Mouse (Mus musculus) liver, embryonic 12.5 days (tissue): ENCODE measurements around the gene Asb15. TPM values are rescaled to one million over a fixed set of nuclear protein-coding genes. Genes with fewer than 3 reads are reported as not detected.

Source experiments
- ATAC-seq: fragments of 200-750 bp; cut with Nextera tagmentation; 2 replicates; pipeline ENCODE4 v1.8.0; 2017; ENCODE audit warnings: moderate number of reproducible peaks, mild to moderate bottlenecking, moderate library complexity
- H3K27ac ChIP-seq: fragments of 300-500 bp; sonication (generic); 2 replicates; pipeline ENCODE4 v1.5.1; 2016; ENCODE audit warnings: mild to moderate bottlenecking
- H3K27me3 ChIP-seq: fragments of 300-500 bp; sonication (generic); replicated peaks from 2 replicates; pipeline ENCODE4 v1.6.1; 2016; ENCODE audit warnings: mild to moderate bottlenecking, moderate library complexity
- H3K36me3 ChIP-seq: fragments of 300-500 bp; sonication (generic); 2 replicates; pipeline ENCODE4 v1.6.1; 2016; ENCODE audit warnings: mild to moderate bottlenecking, moderate library complexity
- H3K4me1 ChIP-seq: fragments of 300-500 bp; sonication (generic); 2 replicates; pipeline ENCODE4 v1.6.1; 2016
- H3K4me2 ChIP-seq: fragments of 300-500 bp; sonication (generic); 2 replicates; pipeline ENCODE4 v1.6.1; 2016; ENCODE audit warnings: mild to moderate bottlenecking, moderate library complexity
- H3K4me3 ChIP-seq: fragments of 300-500 bp; sonication (generic); 2 replicates; pipeline ENCODE4 v1.5.1; 2016; ENCODE audit warnings: mild to moderate bottlenecking, moderate library complexity
- H3K9ac ChIP-seq: fragments of 300-500 bp; sonication (generic); 2 replicates; pipeline ENCODE4 v1.6.1; 2016; ENCODE audit warnings: mild to moderate bottlenecking, moderate library complexity
- H3K9me3 ChIP-seq: fragments of 300-500 bp; sonication (generic); replicated peaks from 2 replicates; pipeline ENCODE4 v1.6.1; 2016; ENCODE audit warnings: mild to moderate bottlenecking, moderate library complexity
- WGBS: fragments of 180-500 bp; shearing (Covaris S2); methylation state at CpG from one replicate; pipeline ENCODE4 v1.1.7; 2016; ENCODE audit not compliant: insufficient replicate concordance; 5-methylcytosine and 5-hydroxymethylcytosine counted together
- polyA plus RNA-seq: library from polyadenylated mRNA; unstranded; fragments of >200 nt; fragmentation: Nextera tagmentation; extraction: Ambion mirVana; gene quantifications from 2 replicates; pipeline ENCODE4 v1.2.1, GENCODE M21; 2016

Gene Asb15
- polyA plus RNA-seq, 1 experiment from 2014 or later, result 0.04 TPM

GRCm38 (mm10) chr6:24612074-24612755 lies 84.3 kb downstream of the Asb15 start:
- ATAC-seq, result no peak
- WGBS, result 82% methylated on average over 7 of the region's 7 CpGs
- Histone ChIP-seq H3K4me3 (no peak overlapping the region), H3K9ac (no peak overlapping the region), H3K36me3 (peaks cover 40% of the 10 kb centered on the region), H3K4me1 (no peaks in the 10 kb centered on the region), H3K4me2 (no peak overlapping the region), H3K27me3 (no peaks in the 10 kb centered on the region), H3K9me3 (no peaks in the 10 kb centered on the region), H3K27ac (no peak overlapping the region)

- no peak overlapping the region for H3K27ac ChIP-seq
- H3K9ac ChIP-seq, result no peak overlapping the region
- no peak for ATAC-seq
- no peaks in the 10 kb centered on the region for H3K9me3 ChIP-seq
- H3K4me3 ChIP-seq, result no peak overlapping the region
- peaks cover 51% of the 10 kb centered on the region for H3K36me3 ChIP-seq
- no peaks in the 10 kb centered on the region for H3K4me1 ChIP-seq
- H3K27me3 ChIP-seq, result no peaks in the 10 kb centered on the region
- H3K4me2 ChIP-seq, result no peak overlapping the region
- WGBS, result 89% methylated on average over 6 of the region's 6 CpGs
Observed at GRCm38 (mm10) chr6:24613346-24613745, 85.4 kb downstream of the Asb15 start.

- WGBS, result 82% methylated on average over 4 of the region's 4 CpGs
- no peaks in the 10 kb centered on the region for H3K9me3 ChIP-seq
- H3K4me3 ChIP-seq, result no peak overlapping the region
- H3K27me3 ChIP-seq, result no peaks in the 10 kb centered on the region
- no peaks in the 10 kb centered on the region for H3K4me1 ChIP-seq
- no peak overlapping the region for H3K27ac ChIP-seq
- H3K9ac ChIP-seq, result no peak overlapping the region
- H3K4me2 ChIP-seq, result no peak overlapping the region
- ATAC-seq, result no peak
- peaks cover 52% of the 10 kb centered on the region for H3K36me3 ChIP-seq
Observed at GRCm38 (mm10) chr6:24613918-24614317, 86.0 kb downstream of the Asb15 start.

GRCm38 (mm10) chr6:24616746-24617145 lies 88.8 kb downstream of the Asb15 start:
- WGBS, result 87% methylated on average over 4 of the region's 4 CpGs
- Histone ChIP-seq H3K27me3 (no peaks in the 10 kb centered on the region), H3K4me3 (no peak overlapping the region), H3K9ac (no peak overlapping the region), H3K27ac (no peak overlapping the region), H3K4me2 (no peak overlapping the region), H3K9me3 (no peaks in the 10 kb centered on the region), H3K36me3 (peaks cover 67% of the 10 kb centered on the region), H3K4me1 (no peaks in the 10 kb centered on the region)
- ATAC-seq, result no peak

- Histone ChIP-seq H3K9ac (no peak overlapping the region), H3K9me3 (no peaks in the 10 kb centered on the region), H3K4me3 (no peak overlapping the region), H3K4me2 (no peak overlapping the region), H3K27me3 (no peaks in the 10 kb centered on the region), H3K4me1 (no peaks in the 10 kb centered on the region), H3K36me3 (peaks cover 65% of the 10 kb centered on the region), H3K27ac (no peak overlapping the region)
- WGBS, result 69% methylated on average over 6 of the region's 6 CpGs
- ATAC-seq, result no peak
Observed at GRCm38 (mm10) chr6:24619285-24620045, 91.5 kb downstream of the Asb15 start.

GRCm38 (mm10) chr6:24620936-24621335 lies 93.0 kb downstream of the Asb15 start:
- no peaks in the 10 kb centered on the region for H3K9me3 ChIP-seq
- H3K27me3 ChIP-seq, result no peaks in the 10 kb centered on the region
- no peak overlapping the region for H3K9ac ChIP-seq
- WGBS, result 73% methylated on average over 2 of the region's 2 CpGs
- no peak for ATAC-seq
- H3K4me1 ChIP-seq, result no peaks in the 10 kb centered on the region
- no peak overlapping the region for H3K4me2 ChIP-seq
- no peak overlapping the region for H3K4me3 ChIP-seq
- H3K36me3 ChIP-seq, result peaks cover 62% of the 10 kb centered on the region
- H3K27ac ChIP-seq, result no peak overlapping the region

- no peak overlapping the region for H3K27ac ChIP-seq
- H3K4me2 ChIP-seq, result no peak overlapping the region
- H3K9ac ChIP-seq, result no peak overlapping the region
- H3K4me1 ChIP-seq, result no peaks in the 10 kb centered on the region
- peaks cover 58% of the 10 kb centered on the region for H3K36me3 ChIP-seq
- no peaks in the 10 kb centered on the region for H3K27me3 ChIP-seq
- no peak for ATAC-seq
- no peak overlapping the region for H3K4me3 ChIP-seq
- no peaks in the 10 kb centered on the region for H3K9me3 ChIP-seq
- WGBS, result 73% methylated on average over 2 of the region's 2 CpGs
Observed at GRCm38 (mm10) chr6:24622098-24622497, 94.2 kb downstream of the Asb15 start.

Other genes with a start within 250 kb of the Asb15 start
- 0.07 TPM in 1 of 2 replicates, not detected in the other for gene Iqub, start 13.1 kb upstream of the Asb15 start, polyA plus RNA-seq
- gene Ndufa5, start 131 bp upstream of the Asb15 start, polyA plus RNA-seq, result 274 and 277 TPM in 2 replicates
- gene Lmod2, start 69.6 kb downstream of the Asb15 start, polyA plus RNA-seq, result not detected in 2 replicates
- gene Wasl, start 136.9 kb downstream of the Asb15 start, polyA plus RNA-seq, result 27.9 and 30.9 TPM in 2 replicates
- gene Hyal6, start 205.1 kb downstream of the Asb15 start, polyA plus RNA-seq, result not detected in 2 replicates
- not detected in 2 replicates for gene Hyal4, start 220.2 kb downstream of the Asb15 start, polyA plus RNA-seq